ENCODE assay signal across 8 mouse cellular contexts in the genomic region with DNA sequence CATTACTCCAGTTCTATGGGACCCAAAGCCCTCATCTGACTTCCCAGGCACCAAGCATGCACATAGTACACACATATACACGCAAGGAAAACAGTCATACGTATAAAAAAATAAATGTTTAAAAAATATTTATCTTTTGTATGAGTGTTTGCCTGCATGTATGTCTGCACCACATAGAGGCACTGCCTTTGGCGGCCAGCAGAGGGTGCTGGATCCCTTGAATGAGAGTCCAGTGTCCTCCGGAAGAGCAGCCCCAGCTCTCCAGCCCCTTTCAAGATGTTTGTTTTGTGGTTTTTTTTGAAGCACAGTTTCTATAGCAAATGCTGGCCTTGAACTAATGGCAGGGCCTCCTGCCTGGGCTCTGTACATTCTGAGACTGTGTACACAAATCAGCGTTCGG. TPM values are rescaled to one million over a fixed set of nuclear protein-coding genes. Genes with fewer than 3 reads are reported as not detected.
DNase-seq lines count a peak whose midpoint lies in the region; ATAC-seq and TF ChIP-seq lines count a peak whose summit lies in the region.

No protein-coding gene starts in this region.

- H3K4me2 ChIP-seq in forebrain, embryonic 16.5 days (ENCODE audit: low read length) = no peak overlapping the region
- no peak overlapping the region for H3K4me2 ChIP-seq in liver, embryonic 11.5 days

- 82% methylated on average over 6 of the region's 6 CpGs for WGBS in forebrain, embryonic 10.5 days
- 81% methylated on average over 6 of the region's 6 CpGs for WGBS in forebrain, embryonic 16.5 days
- WGBS in liver, adult 2 months = 95% methylated on average over 6 of the region's 6 CpGs
- WGBS in liver, embryonic 11.5 days = 81% methylated on average over 6 of the region's 6 CpGs
- WGBS in olfactory bulb, adult 2 months = 80% methylated on average over 6 of the region's 6 CpGs

- H3K9me3 ChIP-seq in forebrain, embryonic 10.5 days = no peaks in the 10 kb centered on the region; the same call in 1 of the 2 replicates
- H3K9me3 ChIP-seq in forebrain, embryonic 16.5 days (ENCODE audit: control insufficient read depth, low read length) = no peaks in the 10 kb centered on the region
- peaks cover 3% of the 10 kb centered on the region; the same call in 1 of the 2 replicates for H3K9me3 ChIP-seq in liver, embryonic 11.5 days (ENCODE audit: control insufficient read depth, low read length)

- H3K79me2 ChIP-seq in liver, adult 2 months (ENCODE audit: control insufficient read depth, insufficient read depth, low read length) = no peaks in the 10 kb centered on the region

- H3K36me3 ChIP-seq in forebrain, embryonic 10.5 days (replicated peaks) = peaks cover 96% of the 10 kb centered on the region
- H3K36me3 ChIP-seq in forebrain, embryonic 16.5 days (ENCODE audit: control insufficient read depth, insufficient read depth) = peaks cover 50% of the 10 kb centered on the region
- peaks cover 54% of the 10 kb centered on the region for H3K36me3 ChIP-seq in liver, adult 2 months (ENCODE audit: control insufficient read depth, insufficient read depth, low read length)
- peaks cover 69% of the 10 kb centered on the region for H3K36me3 ChIP-seq in liver, embryonic 11.5 days (ENCODE audit: control insufficient read depth, insufficient read depth, low read length)

- no peak for ATAC-seq in forebrain, embryonic 16.5 days
- no peak for ATAC-seq in liver, embryonic 11.5 days (replicated peaks; ENCODE audit: low FRiP score)

- DNase-seq in forebrain, embryonic 10.5 days (ENCODE audit: extremely low spot score, low spot score) = peak; percentile 25
- peak; percentile 15 for DNase-seq in liver, adult 2 months (ENCODE audit: extremely low read depth, low read depth, low spot score)
- DNase-seq in liver, embryonic 11.5 days (ENCODE audit: low spot score) = no peak
- peak; percentile 12 to 65 for DNase-seq in kidney, adult 8-10 months
- DNase-seq in ovary, adult 18-20 months (ENCODE audit: low spot score) = no peak

- no peak overlapping the region for H3K9ac ChIP-seq in forebrain, embryonic 16.5 days (replicated peaks; ENCODE audit: low read depth, low read length)
- H3K9ac ChIP-seq in liver, adult 2 months (ENCODE audit: low read depth, low read length) = no peak overlapping the region
- H3K9ac ChIP-seq in liver, embryonic 11.5 days (ENCODE audit: low read depth, low read length) = no peak overlapping the region

- TF ChIP-seq CTCF in liver, adult 2 months (IDR thresholded peaks at IDR 0.05; ENCODE audit: low read depth, low read length) = peak; percentile 76
- peak; percentile 69 for TF ChIP-seq CTCF in bone marrow macrophage, adult 2 months (IDR thresholded peaks at IDR 0.05; ENCODE audit: low read depth, low read length)
- TF ChIP-seq CTCF in olfactory bulb, adult 2 months (IDR thresholded peaks at IDR 0.05; ENCODE audit: insufficient read depth, low read depth, low read length) = peak; percentile 25; the same call in 1 of the 2 replicates

- no peak overlapping the region for H3K4me3 ChIP-seq in forebrain, embryonic 10.5 days
- no peak overlapping the region for H3K4me3 ChIP-seq in forebrain, embryonic 16.5 days (replicated peaks; ENCODE audit: low read length)
- H3K4me3 ChIP-seq in liver, adult 2 months (ENCODE audit: insufficient read depth, low read depth, low read length) = no peak overlapping the region
- H3K4me3 ChIP-seq in liver, embryonic 11.5 days (ENCODE audit: low read depth, low read length) = no peak overlapping the region
- no peak overlapping the region for H3K4me3 ChIP-seq in bone marrow macrophage, adult 2 months (ENCODE audit: insufficient read depth, low read length)
- no peak overlapping the region for H3K4me3 ChIP-seq in olfactory bulb, adult 2 months (ENCODE audit: insufficient read depth, low read depth, low read length)

- no peaks in the 10 kb centered on the region for H3K27me3 ChIP-seq in forebrain, embryonic 10.5 days (ENCODE audit: poor library complexity, severe bottlenecking)
- no peaks in the 10 kb centered on the region for H3K27me3 ChIP-seq in forebrain, embryonic 16.5 days (replicated peaks; ENCODE audit: control insufficient read depth, insufficient read depth, low read length)
- H3K27me3 ChIP-seq in liver, adult 2 months (ENCODE audit: control insufficient read depth, insufficient read depth, low read length) = no peaks in the 10 kb centered on the region
- no peaks in the 10 kb centered on the region for H3K27me3 ChIP-seq in liver, embryonic 11.5 days (replicated peaks; ENCODE audit: control insufficient read depth, insufficient read depth, low read length)

- no peaks in the 10 kb centered on the region for H3K4me1 ChIP-seq in forebrain, embryonic 10.5 days
- H3K4me1 ChIP-seq in forebrain, embryonic 16.5 days (replicated peaks; ENCODE audit: control insufficient read depth, insufficient read depth, low read length) = no peaks in the 10 kb centered on the region
- no peaks in the 10 kb centered on the region for H3K4me1 ChIP-seq in liver, adult 2 months (ENCODE audit: control insufficient read depth, insufficient read depth, low read length)
- no peaks in the 10 kb centered on the region for H3K4me1 ChIP-seq in liver, embryonic 11.5 days (replicated peaks; ENCODE audit: control insufficient read depth, insufficient read depth, low read length)
- no peaks in the 10 kb centered on the region for H3K4me1 ChIP-seq in bone marrow macrophage, adult 2 months (ENCODE audit: control insufficient read depth, insufficient read depth, low read length)
- H3K4me1 ChIP-seq in olfactory bulb, adult 2 months (ENCODE audit: control insufficient read depth, insufficient read depth, low read length) = no peaks in the 10 kb centered on the region

- no peak for TF ChIP-seq POLR2A in liver, adult 2 months (IDR thresholded peaks at IDR 0.05; ENCODE audit: extremely low read depth, insufficient read depth, low read length)
- TF ChIP-seq POLR2A in bone marrow macrophage, adult 2 months (IDR thresholded peaks at IDR 0.05; ENCODE audit: borderline replicate concordance, low read depth, low read length) = no peak
- no peak for TF ChIP-seq POLR2A in olfactory bulb, adult 2 months (IDR thresholded peaks at IDR 0.05; ENCODE audit: insufficient read depth, low read depth, low read length)

- H3K27ac ChIP-seq in forebrain, embryonic 10.5 days = no peak overlapping the region
- H3K27ac ChIP-seq in forebrain, embryonic 16.5 days (ENCODE audit: low read length) = no peak overlapping the region
- no peak overlapping the region for H3K27ac ChIP-seq in liver, adult 2 months (replicated peaks; ENCODE audit: insufficient read depth, low read depth, low read length)
- H3K27ac ChIP-seq in liver, embryonic 11.5 days (ENCODE audit: low read depth, low read length) = no peak overlapping the region
- H3K27ac ChIP-seq in bone marrow macrophage, adult 2 months (ENCODE audit: insufficient read depth, low read depth, low read length) = no peak overlapping the region
- no peak overlapping the region for H3K27ac ChIP-seq in olfactory bulb, adult 2 months (ENCODE audit: insufficient read depth, low read depth, low read length)

RNA-seq across cellular contexts. Expression of a gene that starts 24.4 kb away (rescaled TPM):
- 46.7 and 48.7 TPM in 2 replicates for polyA plus RNA-seq in forebrain, embryonic 10.5 days (2016; fragmentation: Nextera tagmentation; extraction: Ambion mirVana)
- 74.6 and 74.9 TPM in 2 replicates for polyA plus RNA-seq in forebrain, embryonic 16.5 days (2015; fragmentation: Nextera tagmentation; extraction: Ambion mirVana)
- total RNA-seq in liver, adult 2 months (2014; rRNA removed) = 17.1 and 23.0 TPM in 2 replicates
- 12.3 and 12.9 TPM in 2 replicates for polyA plus RNA-seq in liver, adult 2 months (2012; rRNA removed)
- polyA plus RNA-seq in liver, embryonic 11.5 days (2014; fragmentation: Nextera tagmentation; extraction: Ambion mirVana) = 39.3 and 42.8 TPM in 2 replicates
- 46.8 and 50.4 TPM in 2 replicates for polyA plus RNA-seq in bone marrow macrophage, adult 2 months (2012; ENCODE audit: insufficient read depth, insufficient read length, missing spikeins)
- 98.5 TPM in 1 of 2 replicates, not detected in the other for polyA plus RNA-seq in olfactory bulb, adult 2 months (2012; ENCODE audit: insufficient read depth, insufficient read length, low replicate concordance, missing spikeins)

RNA-seq across cellular contexts. Expression of a gene that starts 33.7 kb away (rescaled TPM):
- 44.1 and 48.0 TPM in 2 replicates for polyA plus RNA-seq in forebrain, embryonic 10.5 days (2016; fragmentation: Nextera tagmentation; extraction: Ambion mirVana)
- polyA plus RNA-seq in forebrain, embryonic 16.5 days (2015; fragmentation: Nextera tagmentation; extraction: Ambion mirVana) = 34.2 and 36.4 TPM in 2 replicates
- total RNA-seq in liver, adult 2 months (2014; rRNA removed) = 14.6 and 18.6 TPM in 2 replicates
- 5.5 and 6.8 TPM in 2 replicates for polyA plus RNA-seq in liver, adult 2 months (2012; rRNA removed)
- 51.5 and 54.0 TPM in 2 replicates for polyA plus RNA-seq in liver, embryonic 11.5 days (2014; fragmentation: Nextera tagmentation; extraction: Ambion mirVana)
- 53.3 and 59.2 TPM in 2 replicates for polyA plus RNA-seq in bone marrow macrophage, adult 2 months (2012; ENCODE audit: insufficient read depth, insufficient read length, missing spikeins)
- polyA plus RNA-seq in olfactory bulb, adult 2 months (2012; ENCODE audit: insufficient read depth, insufficient read length, low replicate concordance, missing spikeins) = 79.2 and 81.5 TPM in 2 replicates

RNA-seq across cellular contexts. Expression of a gene that starts 45.7 kb away (rescaled TPM):
- polyA plus RNA-seq in forebrain, embryonic 10.5 days (2016; fragmentation: Nextera tagmentation; extraction: Ambion mirVana) = 51.6 and 54.5 TPM in 2 replicates
- 96.9 and 104 TPM in 2 replicates for polyA plus RNA-seq in forebrain, embryonic 16.5 days (2015; fragmentation: Nextera tagmentation; extraction: Ambion mirVana)
- total RNA-seq in liver, adult 2 months (2014; rRNA removed) = 27.1 and 33.4 TPM in 2 replicates
- polyA plus RNA-seq in liver, adult 2 months (2012; rRNA removed) = 13.4 and 14.6 TPM in 2 replicates
- 35.8 and 36.2 TPM in 2 replicates for polyA plus RNA-seq in liver, embryonic 11.5 days (2014; fragmentation: Nextera tagmentation; extraction: Ambion mirVana)
- polyA plus RNA-seq in bone marrow macrophage, adult 2 months (2012; ENCODE audit: insufficient read depth, insufficient read length, missing spikeins) = 44.9 and 45.8 TPM in 2 replicates
- not detected in 2 replicates for polyA plus RNA-seq in olfactory bulb, adult 2 months (2012; ENCODE audit: insufficient read depth, insufficient read length, low replicate concordance, missing spikeins)

RNA-seq across cellular contexts. Expression of a gene that starts 45.9 kb away (rescaled TPM):
- polyA plus RNA-seq in forebrain, embryonic 10.5 days (2016; fragmentation: Nextera tagmentation; extraction: Ambion mirVana) = 67.1 and 69.5 TPM in 2 replicates
- polyA plus RNA-seq in forebrain, embryonic 16.5 days (2015; fragmentation: Nextera tagmentation; extraction: Ambion mirVana) = 121 and 125 TPM in 2 replicates
- total RNA-seq in liver, adult 2 months (2014; rRNA removed) = 99.1 and 101 TPM in 2 replicates
- polyA plus RNA-seq in liver, adult 2 months (2012; rRNA removed) = 74.1 and 77.6 TPM in 2 replicates
- polyA plus RNA-seq in liver, embryonic 11.5 days (2014; fragmentation: Nextera tagmentation; extraction: Ambion mirVana) = 49.9 and 50.2 TPM in 2 replicates
- polyA plus RNA-seq in bone marrow macrophage, adult 2 months (2012; ENCODE audit: insufficient read depth, insufficient read length, missing spikeins) = 51.5 and 54.5 TPM in 2 replicates
- polyA plus RNA-seq in olfactory bulb, adult 2 months (2012; ENCODE audit: insufficient read depth, insufficient read length, low replicate concordance, missing spikeins) = 351 TPM in 1 of 2 replicates, not detected in the other

RNA-seq across cellular contexts. Expression of a gene that starts 58.6 kb away (rescaled TPM):
- 33.9 and 36.4 TPM in 2 replicates for polyA plus RNA-seq in forebrain, embryonic 10.5 days (2016; fragmentation: Nextera tagmentation; extraction: Ambion mirVana)
- 15.3 and 16.3 TPM in 2 replicates for polyA plus RNA-seq in forebrain, embryonic 16.5 days (2015; fragmentation: Nextera tagmentation; extraction: Ambion mirVana)
- total RNA-seq in liver, adult 2 months (2014; rRNA removed) = 36.0 and 40.7 TPM in 2 replicates
- polyA plus RNA-seq in liver, adult 2 months (2012; rRNA removed) = 32.7 and 44.9 TPM in 2 replicates
- polyA plus RNA-seq in liver, embryonic 11.5 days (2014; fragmentation: Nextera tagmentation; extraction: Ambion mirVana) = 56.3 and 60.3 TPM in 2 replicates
- polyA plus RNA-seq in bone marrow macrophage, adult 2 months (2012; ENCODE audit: insufficient read depth, insufficient read length, missing spikeins) = 55.0 and 57.0 TPM in 2 replicates
- not detected in 2 replicates for polyA plus RNA-seq in olfactory bulb, adult 2 months (2012; ENCODE audit: insufficient read depth, insufficient read length, low replicate concordance, missing spikeins)

Comparison
In these comparisons a context has a peak if more than half of its experiments do, and no peak if none do; other contexts are left out.
1. DNase-seq: peak in forebrain, embryonic 10.5 days (single experiment), liver, adult 2 months (single experiment) and kidney, adult 8-10 months (2 of 2); none in liver, embryonic 11.5 days (single experiment) and ovary, adult 18-20 months (single experiment).
2. CTCF ChIP-seq: peak in every context shown above with its lines; median percentile 76 in liver, adult 2 months; 69 in bone marrow macrophage, adult 2 months; 25 in olfactory bulb, adult 2 months.